Mouse (Mus musculus) kidney, adult 2 months (tissue): ENCODE measurements around the gene Arid1b.

Experiments
- CTCF ChIP-seq: fragments of 200-500 bp; conservative IDR thresholded peaks from 2 replicates; pipeline ENCODE4 v1.5.1; 2011; ENCODE audit warnings: low read depth, mild to moderate bottlenecking, control low read depth, low read length, moderate library complexity, mixed read lengths; ENCODE audit not compliant: insufficient read depth, insufficient read length
- POLR2A ChIP-seq: fragments of 200-500 bp; IDR thresholded peaks from one replicate; pipeline ENCODE4 v1.6.1; 2011; ENCODE audit warnings: low read depth, low read length, control low read depth

- TF ChIP-seq POLR2A (no peak), CTCF (no peak)
These were observed 49.7 kb downstream of the Arid1b start for GRCm38 (mm10) chr17:5043871-5044270.
